Mouse (Mus musculus) forebrain, embryonic 10.5 days (tissue): ENCODE data around the gene Nsun2. TPM values are rescaled to one million over a fixed set of nuclear protein-coding genes. Genes with fewer than 3 reads are reported as not detected.
A peak's percentile ranks its signal among the peaks of the same experiment; 100 is the strongest.

Experiments used
- DNase-seq: peaks from one replicate; pipeline ENCODE4 v3.0.0-alpha.2; 2017; ENCODE audit warnings: low spot score; ENCODE audit errors: extremely low spot score
- H3K27ac ChIP-seq: fragments of 300-500 bp; sonication (generic); 2 replicates; pipeline ENCODE4 v1.5.1; 2016; ENCODE audit warnings: mild to moderate bottlenecking
- H3K27me3 ChIP-seq: fragments of 300-500 bp; sonication (generic); 2 replicates; pipeline ENCODE4 v1.6.1; 2016; ENCODE audit warnings: mild to moderate bottlenecking; ENCODE audit not compliant: poor library complexity, severe bottlenecking
- H3K36me3 ChIP-seq: fragments of 300-500 bp; sonication (generic); replicated peaks from 2 replicates; pipeline ENCODE4 v1.6.1; 2016; ENCODE audit warnings: mild to moderate bottlenecking, moderate library complexity
- H3K4me1 ChIP-seq: fragments of 300-500 bp; sonication (generic); 2 replicates; pipeline ENCODE4 v1.6.1; 2016
- H3K4me3 ChIP-seq: fragments of 300-500 bp; sonication (generic); 2 replicates; pipeline ENCODE4 v1.5.1; 2016; ENCODE audit warnings: mild to moderate bottlenecking, moderate library complexity
- H3K9me3 ChIP-seq: fragments of 300-500 bp; sonication (generic); 2 replicates; pipeline ENCODE4 v1.6.1; 2016; ENCODE audit warnings: mild to moderate bottlenecking, moderate library complexity
- WGBS: fragments of 180-500 bp; shearing (Covaris S2); methylation state at CpG from one replicate; pipeline ENCODE4 v1.1.7; 2016; 5-methylcytosine and 5-hydroxymethylcytosine counted together
- polyA plus RNA-seq: library from polyadenylated mRNA; unstranded; fragments of >200 nt; fragmentation: Nextera tagmentation; extraction: Ambion mirVana; gene quantifications from 2 replicates; pipeline ENCODE4 v1.2.1, GENCODE M21; 2016

Gene Nsun2
- polyA plus RNA-seq, 1 experiment from 2014 or later = 175 TPM

DNA sequence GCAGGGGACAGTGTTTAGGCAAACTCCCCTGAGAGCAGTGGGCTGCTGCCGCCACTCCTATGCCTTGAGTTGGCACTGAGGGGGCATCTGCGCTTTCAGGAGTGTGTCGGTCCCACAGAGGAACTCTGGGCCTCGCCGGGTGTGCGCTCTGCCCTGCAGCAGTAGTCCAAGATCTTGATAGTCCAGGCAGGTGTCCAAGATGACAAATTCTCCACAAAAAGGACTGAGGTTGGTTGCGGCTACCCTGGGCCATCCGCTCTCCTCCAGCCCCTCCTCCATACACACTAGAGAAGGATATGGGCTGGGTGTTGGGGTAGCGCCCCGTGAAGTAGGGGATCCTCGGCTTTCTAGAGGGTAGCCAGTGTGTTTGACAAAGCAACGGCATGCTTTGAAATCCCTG is 10.0 kb downstream of the Nsun2 start:
- Histone ChIP-seq H3K9me3 (no peaks in the 10 kb centered on the region), H3K4me3 (no peak overlapping the region), H3K4me1 (peaks cover 39% of the 10 kb centered on the region), H3K27ac (no peak overlapping the region), H3K36me3 (no peaks in the 10 kb centered on the region), H3K27me3 (peaks cover 27% of the 10 kb centered on the region)
- WGBS = 51% methylated on average over 12 of the region's 12 CpGs
- DNase-seq = no peak

DNA sequence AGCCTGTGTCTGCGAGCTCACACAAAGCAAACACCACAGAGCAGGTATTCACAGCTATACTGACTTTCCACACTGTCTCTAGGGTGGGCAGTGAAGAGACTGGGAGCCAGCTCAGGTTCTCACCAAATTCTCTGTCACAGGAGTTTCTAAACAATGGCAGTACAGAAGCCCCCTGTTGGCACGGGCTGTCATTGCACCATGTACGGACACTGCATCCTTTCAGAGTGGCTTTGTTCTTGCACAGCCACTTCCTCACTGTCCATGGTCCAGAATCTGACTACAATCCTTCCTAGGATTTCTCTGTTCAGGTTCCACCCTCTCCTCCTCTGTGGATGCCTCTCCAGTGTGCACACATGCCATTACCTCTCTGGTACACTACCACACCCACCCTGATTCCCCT is 11.5 kb downstream of the Nsun2 start:
- DNase-seq = peak; percentile 71
- no peak overlapping the region for H3K27ac ChIP-seq
- no peaks in the 10 kb centered on the region for H3K9me3 ChIP-seq
- peaks cover 24% of the 10 kb centered on the region for H3K27me3 ChIP-seq
- H3K4me1 ChIP-seq = peaks cover 25% of the 10 kb centered on the region
- no peaks in the 10 kb centered on the region for H3K36me3 ChIP-seq
- 21% methylated on average over 3 of the region's 3 CpGs for WGBS
- no peak overlapping the region for H3K4me3 ChIP-seq

DNA sequence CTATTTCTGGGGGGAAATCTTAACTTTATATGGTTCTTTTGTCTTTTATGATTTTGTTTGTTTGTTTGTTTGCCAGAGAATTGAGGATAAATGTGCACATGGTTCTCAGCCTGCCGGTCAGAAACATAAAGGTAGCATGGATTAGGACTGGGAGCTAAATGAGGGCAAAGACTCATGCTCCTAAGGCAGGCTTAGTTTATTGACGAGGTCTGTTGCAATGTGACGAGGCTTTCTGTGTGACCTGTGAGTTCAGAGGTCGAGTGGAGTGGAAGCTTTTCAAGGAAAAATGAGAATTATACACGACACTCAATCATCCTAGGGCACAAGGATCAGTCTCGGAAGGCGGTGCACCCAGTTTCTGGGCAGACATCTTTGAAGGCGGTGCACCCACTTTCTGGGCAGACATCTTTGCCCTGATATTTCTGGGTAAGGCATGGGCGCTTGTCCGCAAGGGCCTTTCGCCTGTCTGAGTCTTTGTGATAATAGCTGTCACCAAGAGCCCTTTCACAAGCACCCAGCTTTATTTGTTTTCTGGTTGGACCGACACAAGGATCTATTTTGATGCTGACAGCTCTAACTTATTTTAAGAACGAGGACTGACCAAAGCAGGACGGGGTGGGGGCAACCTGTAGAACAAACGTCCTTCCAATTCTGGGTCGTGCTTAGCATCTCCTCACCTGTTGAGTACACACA is 14.1 kb downstream of the Nsun2 start:
- no peaks in the 10 kb centered on the region for H3K9me3 ChIP-seq
- no peaks in the 10 kb centered on the region for H3K36me3 ChIP-seq
- no peak overlapping the region for H3K27ac ChIP-seq
- peaks cover 24% of the 10 kb centered on the region for H3K27me3 ChIP-seq
- WGBS = 78% methylated on average over 16 of the region's 16 CpGs
- H3K4me3 ChIP-seq = no peak overlapping the region
- peaks cover 16% of the 10 kb centered on the region for H3K4me1 ChIP-seq
- no peak for DNase-seq

DNA sequence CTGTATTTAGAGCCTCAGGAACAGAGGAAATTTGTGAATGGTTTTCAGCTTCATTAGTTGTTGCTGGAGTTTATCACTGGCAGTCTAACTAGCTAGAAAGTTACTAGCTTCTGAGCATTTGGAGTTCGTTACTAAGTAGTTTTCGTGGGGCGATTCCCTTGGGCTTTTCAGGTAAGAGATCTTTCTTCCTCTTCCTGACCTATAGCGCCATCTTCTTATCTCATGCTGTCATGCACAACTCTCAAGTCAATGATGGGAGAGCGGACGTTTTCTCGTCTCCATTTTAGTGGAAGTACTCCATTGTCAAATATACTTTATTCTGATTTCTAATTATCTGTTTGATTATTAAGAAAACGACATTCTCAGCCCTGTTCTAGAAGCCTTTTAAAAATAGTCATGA is 16.4 kb downstream of the Nsun2 start:
- 53% methylated on average over 8 of the region's 8 CpGs for WGBS
- H3K4me1 ChIP-seq = 0 out of 2 replicates have a peak, but pooled peaks cover under 1% of the 10 kb centered on the region
- no peak overlapping the region for H3K4me3 ChIP-seq
- no peaks in the 10 kb centered on the region for H3K36me3 ChIP-seq
- no peak overlapping the region for H3K27ac ChIP-seq
- H3K9me3 ChIP-seq = no peaks in the 10 kb centered on the region
- no peak for DNase-seq
- H3K27me3 ChIP-seq = 0 out of 2 replicates have a peak, but pooled peaks cover 4% of the 10 kb centered on the region

DNA sequence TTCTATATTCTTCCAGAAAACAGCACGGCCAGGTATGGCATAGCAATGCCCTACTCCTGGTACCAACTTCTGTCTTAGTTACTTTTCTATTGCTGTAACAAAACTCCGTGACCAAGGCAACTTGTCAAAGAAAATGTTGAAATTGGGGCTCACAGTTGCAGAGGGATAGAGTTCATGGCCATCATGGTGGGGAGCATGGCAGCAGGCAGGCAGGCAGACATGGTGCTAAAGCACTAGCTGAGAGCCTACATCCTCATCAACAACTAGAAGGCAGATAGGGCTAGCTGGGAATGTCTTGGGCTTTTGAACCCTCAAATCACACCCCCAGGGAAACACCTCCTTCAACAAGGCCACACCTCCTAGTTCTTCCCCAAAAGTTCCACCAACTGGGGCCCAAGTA is 17.3 kb downstream of the Nsun2 start:
- WGBS = 82% methylated on average over 2 of the region's 2 CpGs
- no peaks in the 10 kb centered on the region for H3K36me3 ChIP-seq

DNA sequence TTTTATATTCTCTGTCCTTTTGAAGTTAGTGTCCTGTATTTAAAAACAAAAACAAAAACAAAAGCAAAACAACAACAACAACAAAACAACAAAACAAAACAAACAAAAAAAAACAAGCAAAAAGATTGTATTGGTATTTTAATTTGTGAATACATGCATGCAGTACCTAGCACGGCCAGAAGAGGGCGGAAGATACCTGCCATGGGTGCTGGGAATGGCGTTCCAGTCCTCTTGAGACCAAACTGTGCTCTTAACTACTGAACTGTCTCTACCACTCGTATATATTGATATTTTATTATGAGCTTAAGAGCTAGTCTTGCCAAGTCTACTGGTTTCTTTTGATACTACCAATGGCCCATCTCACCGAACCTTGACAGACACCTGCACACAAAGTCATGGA is 19.5 kb downstream of the Nsun2 start:
- Histone ChIP-seq H3K27ac (no peak overlapping the region), H3K27me3 (no peaks in the 10 kb centered on the region), H3K36me3 (no peaks in the 10 kb centered on the region), H3K4me1 (0 out of 2 replicates have a peak, but pooled peaks cover 3% of the 10 kb centered on the region), H3K4me3 (no peak overlapping the region), H3K9me3 (no peaks in the 10 kb centered on the region)
- DNase-seq = peak; percentile 52
- 29% methylated on average over 5 of the region's 5 CpGs for WGBS

More for the DNA sequence above, 17.3 kb downstream of the Nsun2 start:
- no peak for DNase-seq
- Histone ChIP-seq H3K4me3 (no peak overlapping the region), H3K4me1 (0 out of 2 replicates have a peak, but pooled peaks cover 3% of the 10 kb centered on the region), H3K27ac (no peak overlapping the region), H3K9me3 (no peaks in the 10 kb centered on the region), H3K27me3 (no peaks in the 10 kb centered on the region)

DNA sequence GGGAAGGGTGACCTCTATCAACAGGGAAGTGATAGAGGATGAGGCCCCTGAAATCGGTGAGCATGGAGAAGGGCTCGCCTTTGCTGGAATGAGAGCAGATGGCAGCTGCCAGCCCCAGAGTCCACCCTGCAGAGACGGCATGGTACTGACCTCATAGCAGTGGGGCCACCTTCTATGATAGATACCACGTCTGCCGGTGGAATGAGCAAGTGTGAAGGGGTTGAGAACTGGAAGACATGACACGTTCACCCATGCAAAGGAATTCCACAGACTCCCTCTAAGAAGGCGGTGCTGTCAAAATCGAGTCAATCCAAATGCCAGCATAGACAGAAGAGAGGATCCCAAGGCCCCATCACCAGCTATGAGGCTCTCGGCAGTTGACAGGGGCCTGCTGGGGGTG is 20.7 kb downstream of the Nsun2 start:
- H3K4me3 ChIP-seq = no peak overlapping the region
- DNase-seq = no peak
- 83% methylated on average over 9 of the region's 9 CpGs for WGBS
- H3K36me3 ChIP-seq = no peaks in the 10 kb centered on the region
- no peak overlapping the region for H3K27ac ChIP-seq
- no peaks in the 10 kb centered on the region for H3K9me3 ChIP-seq
- H3K27me3 ChIP-seq = no peaks in the 10 kb centered on the region
- peaks cover 6% of the 10 kb centered on the region for H3K4me1 ChIP-seq

DNA sequence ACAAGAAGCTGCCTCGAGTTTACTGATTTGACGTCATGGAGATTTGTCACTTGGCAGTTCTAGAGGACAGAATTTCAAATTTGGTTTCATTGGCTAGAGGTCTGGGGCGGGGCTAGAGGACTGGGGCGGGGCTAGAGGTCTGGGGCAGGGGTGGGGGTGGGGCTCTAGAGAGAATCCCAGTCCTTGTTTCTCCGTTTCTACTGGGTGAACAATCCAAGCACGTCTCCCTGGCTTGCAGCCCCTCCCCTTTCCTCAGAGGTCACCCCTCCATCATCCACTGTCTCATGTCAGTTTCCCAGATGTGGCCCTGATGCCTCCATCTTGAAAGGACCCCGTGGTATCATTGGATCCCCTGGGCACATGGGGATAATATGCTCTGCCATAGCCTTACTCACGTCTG is 21.5 kb downstream of the Nsun2 start:
- WGBS = 31% methylated on average over 8 of the region's 8 CpGs

DNA sequence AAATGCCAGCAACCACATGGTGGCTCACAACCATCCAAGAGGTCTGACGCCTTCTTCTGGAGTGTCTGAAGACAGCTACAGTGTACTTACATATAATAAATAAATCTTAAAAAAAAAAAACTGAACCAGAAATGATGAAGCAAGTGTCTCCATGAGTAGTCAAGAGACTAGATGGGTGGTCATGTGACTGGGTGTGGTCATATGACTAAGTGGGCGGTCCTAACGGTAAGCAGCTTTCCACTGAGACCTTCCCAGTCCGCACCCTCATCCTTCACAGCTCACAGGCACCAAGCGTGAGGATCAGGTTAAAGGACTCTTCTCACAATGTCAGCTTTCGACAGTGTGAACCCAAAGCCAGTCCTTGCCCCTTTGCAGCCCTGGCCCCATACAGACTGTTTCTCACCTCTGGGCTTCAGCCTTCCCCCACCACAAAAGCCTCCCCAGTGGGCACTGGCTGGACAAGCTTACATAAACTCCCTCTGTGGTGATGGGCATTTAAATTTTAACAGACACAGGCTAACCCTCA is 22.5 kb downstream of the Nsun2 start:
- no peaks in the 10 kb centered on the region for H3K9me3 ChIP-seq
- H3K4me1 ChIP-seq = peaks cover 11% of the 10 kb centered on the region
- H3K27me3 ChIP-seq = no peaks in the 10 kb centered on the region
- 82% methylated on average over 6 of the region's 6 CpGs for WGBS
- no peak overlapping the region for H3K27ac ChIP-seq
- DNase-seq = no peak
- H3K36me3 ChIP-seq = no peaks in the 10 kb centered on the region
- no peak overlapping the region for H3K4me3 ChIP-seq

More for the DNA sequence above, 21.5 kb downstream of the Nsun2 start:
- Histone ChIP-seq H3K27ac (no peak overlapping the region), H3K9me3 (no peaks in the 10 kb centered on the region), H3K27me3 (no peaks in the 10 kb centered on the region), H3K36me3 (no peaks in the 10 kb centered on the region), H3K4me3 (no peak overlapping the region), H3K4me1 (peaks cover 11% of the 10 kb centered on the region)
- no peak for DNase-seq

DNA sequence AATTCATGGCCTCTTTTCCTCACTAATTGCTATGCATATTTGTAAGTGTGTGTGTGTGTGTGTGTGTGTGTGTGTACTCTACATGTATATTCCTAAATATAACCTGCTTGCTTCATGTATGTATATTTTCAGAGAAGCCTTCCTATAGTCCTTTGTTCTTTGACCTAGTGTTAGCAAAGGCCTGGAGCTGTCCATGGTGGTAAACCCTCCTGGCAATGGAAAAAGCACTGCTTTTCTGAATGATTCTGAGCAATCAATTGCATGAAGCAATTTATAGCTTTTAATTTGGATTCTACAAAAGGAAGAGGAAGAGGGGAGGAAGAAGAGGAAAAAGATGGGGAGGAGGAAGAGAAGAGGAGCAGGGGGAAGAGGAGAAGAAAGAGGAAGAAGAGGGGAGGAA is 23.2 kb downstream of the Nsun2 start:
- no peak for DNase-seq
- no peak overlapping the region for H3K4me3 ChIP-seq
- H3K36me3 ChIP-seq = no peaks in the 10 kb centered on the region
- H3K27ac ChIP-seq = no peak overlapping the region
- peaks cover 11% of the 10 kb centered on the region for H3K4me1 ChIP-seq
- no peaks in the 10 kb centered on the region for H3K27me3 ChIP-seq
- no peaks in the 10 kb centered on the region for H3K9me3 ChIP-seq

DNA sequence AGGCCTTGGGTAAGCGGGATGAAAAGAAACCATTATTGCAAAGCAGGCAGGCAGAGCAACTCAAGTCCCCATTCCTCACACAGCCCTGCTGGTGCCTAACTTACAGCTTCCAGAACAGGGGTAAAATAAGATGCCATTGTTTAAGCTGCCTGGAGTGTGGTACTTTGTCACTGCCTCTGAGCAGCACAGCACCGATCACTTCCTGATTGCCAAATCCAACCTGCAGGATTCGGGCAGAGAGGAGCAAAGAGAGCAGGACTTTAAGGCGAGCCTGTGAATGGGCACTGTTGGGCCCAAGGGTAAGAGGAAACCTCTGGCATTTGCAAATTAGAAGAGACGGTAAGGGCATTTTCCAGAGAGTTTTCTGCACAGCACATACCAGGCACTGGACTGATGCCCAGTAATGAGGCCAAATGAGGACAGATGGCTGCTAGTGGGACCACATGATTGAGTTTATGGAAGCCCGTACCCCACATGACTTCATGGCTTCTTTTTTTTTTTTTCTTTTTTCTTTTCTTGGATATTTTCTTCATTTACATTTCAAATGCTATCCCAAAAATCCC is 24.6 kb downstream of the Nsun2 start:
- no peak overlapping the region for H3K27ac ChIP-seq
- 84% methylated on average over 6 of the region's 6 CpGs for WGBS
- H3K9me3 ChIP-seq = no peaks in the 10 kb centered on the region
- no peaks in the 10 kb centered on the region for H3K27me3 ChIP-seq
- DNase-seq = no peak
- no peaks in the 10 kb centered on the region for H3K36me3 ChIP-seq
- peaks cover 11% of the 10 kb centered on the region for H3K4me1 ChIP-seq
- H3K4me3 ChIP-seq = no peak overlapping the region

DNA sequence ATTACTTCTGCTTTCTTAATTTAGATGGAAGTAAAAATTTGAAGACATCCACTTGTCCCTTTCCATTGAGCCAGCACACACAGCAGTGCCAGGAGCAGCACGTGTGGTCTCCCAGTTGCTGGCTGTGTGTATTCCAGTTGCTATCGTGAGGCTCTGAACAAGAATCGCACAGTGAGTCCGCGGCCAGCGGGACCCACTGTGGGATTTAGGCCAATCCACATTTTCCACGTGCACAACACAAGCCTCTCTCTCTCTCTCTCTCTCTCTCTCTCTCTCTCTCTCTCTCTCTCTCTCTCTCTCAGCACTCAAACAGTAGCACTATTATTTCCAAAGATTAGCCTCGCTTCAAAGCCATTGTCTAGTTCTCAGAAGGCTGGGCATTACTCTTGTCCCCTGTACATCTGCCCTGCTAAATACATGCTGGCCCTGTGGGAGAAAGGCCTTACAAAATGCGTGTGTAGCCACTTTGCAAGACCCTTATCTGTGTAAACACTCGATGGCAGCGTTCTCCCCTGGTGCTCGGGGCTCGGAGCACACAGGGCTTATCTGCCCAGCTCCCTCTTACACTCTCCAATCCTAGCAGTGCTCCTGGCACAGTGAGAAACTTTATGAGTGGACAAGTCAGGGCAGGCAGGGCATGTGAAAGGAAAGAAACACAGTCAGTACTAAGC is 25.9 kb downstream of the Nsun2 start:
- no peaks in the 10 kb centered on the region for H3K27me3 ChIP-seq
- WGBS = 66% methylated on average over 13 of the region's 13 CpGs
- H3K27ac ChIP-seq = no peak overlapping the region
- H3K36me3 ChIP-seq = no peaks in the 10 kb centered on the region
- peaks cover 11% of the 10 kb centered on the region for H3K4me1 ChIP-seq
- H3K4me3 ChIP-seq = no peak overlapping the region
- H3K9me3 ChIP-seq = no peaks in the 10 kb centered on the region
- no peak for DNase-seq

DNA sequence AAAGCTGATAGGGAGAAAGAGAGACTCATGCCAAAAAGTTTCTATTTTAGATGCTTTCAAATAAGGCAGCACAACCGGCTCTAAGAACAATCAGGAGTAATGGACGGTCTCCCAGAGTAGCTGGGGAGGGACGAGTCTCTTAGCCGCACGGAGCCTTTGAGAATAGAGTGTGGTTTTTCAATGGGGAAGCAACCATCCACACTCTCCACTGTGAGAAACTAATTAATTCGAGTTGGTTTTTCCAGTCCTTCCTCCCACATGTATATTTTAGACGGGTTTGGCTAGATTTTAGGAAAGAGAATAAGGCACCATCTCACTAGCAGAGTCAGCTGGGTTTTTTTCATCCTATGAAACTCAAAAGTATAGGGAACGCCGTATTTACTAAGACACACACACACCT is 28.5 kb downstream of the Nsun2 start:
- 88% methylated on average over 9 of the region's 9 CpGs for WGBS
- no peak overlapping the region for H3K27ac ChIP-seq
- H3K4me3 ChIP-seq = no peak overlapping the region
- H3K36me3 ChIP-seq = no peaks in the 10 kb centered on the region
- H3K27me3 ChIP-seq = no peaks in the 10 kb centered on the region
- no peaks in the 10 kb centered on the region for H3K9me3 ChIP-seq
- DNase-seq = no peak
- peaks cover 8% of the 10 kb centered on the region for H3K4me1 ChIP-seq
